Mouse (Mus musculus) liver, adult (tissue): ENCODE results near the gene Irx5.

Experiments
- GATA4 ChIP-seq: IDR thresholded peaks from 2 replicates; pipeline ENCODE4 v1.6.1; 2014; ENCODE audit warnings: mild to moderate bottlenecking, low read length; ENCODE audit not compliant: insufficient replicate concordance

The Irx5 gene

GRCm38 (mm10) chr8:92366736-92367267 lies 9.4 kb downstream of the Irx5 start:
- no peak for TF ChIP-seq GATA4

- TF ChIP-seq GATA4 = no peak
Observed at GRCm38 (mm10) chr8:92379524-92379923, 22.1 kb downstream of the Irx5 start.

- no peak for TF ChIP-seq GATA4
Observed at GRCm38 (mm10) chr8:92380571-92380970, 23.1 kb downstream of the Irx5 start.

- no peak for TF ChIP-seq GATA4
Observed at GRCm38 (mm10) chr8:92387893-92388292, 30.5 kb downstream of the Irx5 start.

- TF ChIP-seq GATA4 = no peak
Observed at GRCm38 (mm10) chr8:92404218-92404617, 46.8 kb downstream of the Irx5 start.

- TF ChIP-seq GATA4 = no peak
Observed at GRCm38 (mm10) chr8:92408092-92408491, 50.7 kb downstream of the Irx5 start.

- TF ChIP-seq GATA4 = no peak
Observed at GRCm38 (mm10) chr8:92413583-92413982, 56.2 kb downstream of the Irx5 start.

GRCm38 (mm10) chr8:92420666-92421065 lies 63.2 kb downstream of the Irx5 start:
- no peak for TF ChIP-seq GATA4
